Mouse (Mus musculus) naive thymus-derived CD4-positive, alpha-beta T cell, adult 2 months (primary cell): ENCODE data around the gene Slc24a2.
A peak's percentile ranks its signal among the peaks of the same experiment; 100 is the strongest.

Experiments
- DNase-seq: peaks from one replicate; pipeline ENCODE4 v3.0.0-alpha.2; 2011; ENCODE audit warnings: low read depth

Gene Slc24a2

DNA sequence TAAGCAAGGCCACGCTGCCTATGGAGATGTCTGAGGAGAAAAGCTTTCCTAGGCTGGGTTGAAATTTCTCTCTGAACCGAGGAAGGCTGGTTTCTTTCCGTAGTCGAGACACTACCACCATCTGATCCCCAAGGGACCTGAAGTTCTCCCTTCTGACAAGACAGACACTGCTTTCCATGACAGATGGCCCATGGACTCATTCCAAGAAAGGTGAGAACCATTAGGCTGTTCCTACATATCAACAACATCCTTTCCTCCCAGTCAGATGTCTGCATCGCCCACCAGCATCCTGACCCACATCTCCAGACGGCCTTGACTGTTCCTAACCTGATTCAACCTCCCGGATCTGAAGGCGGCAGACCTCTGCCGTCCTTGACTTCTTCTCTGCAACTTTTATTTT lies 187.0 kb downstream of the Slc24a2 start:
- DNase-seq = no peak

DNA sequence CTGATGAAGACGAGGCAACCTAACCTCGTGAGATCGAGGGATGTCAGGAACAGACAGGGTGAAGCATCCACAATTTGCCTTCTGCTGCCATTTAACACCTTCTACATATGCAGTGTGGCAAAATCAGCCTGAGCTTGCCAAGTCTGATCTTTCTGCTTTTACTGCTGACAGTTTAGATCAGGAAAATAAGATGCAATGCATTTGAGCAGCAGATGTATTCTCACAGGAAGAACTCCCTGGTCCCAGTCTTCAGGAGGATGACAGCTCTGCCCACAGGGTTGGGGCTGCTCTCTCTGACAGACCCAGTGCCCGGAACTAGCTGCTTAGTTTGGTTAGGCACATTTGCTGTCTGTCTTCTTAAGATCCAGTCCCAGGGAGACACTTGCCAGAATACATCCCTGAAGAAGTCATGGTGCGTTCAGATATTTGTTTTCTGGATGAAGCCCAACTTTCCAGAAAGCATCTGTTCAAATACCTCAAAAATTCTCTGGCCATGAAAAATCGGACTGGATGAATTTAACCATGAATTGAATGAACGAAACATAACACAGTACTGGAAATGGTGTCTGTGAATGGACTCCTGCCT lies 188.8 kb downstream of the Slc24a2 start:
- no peak for DNase-seq

DNA sequence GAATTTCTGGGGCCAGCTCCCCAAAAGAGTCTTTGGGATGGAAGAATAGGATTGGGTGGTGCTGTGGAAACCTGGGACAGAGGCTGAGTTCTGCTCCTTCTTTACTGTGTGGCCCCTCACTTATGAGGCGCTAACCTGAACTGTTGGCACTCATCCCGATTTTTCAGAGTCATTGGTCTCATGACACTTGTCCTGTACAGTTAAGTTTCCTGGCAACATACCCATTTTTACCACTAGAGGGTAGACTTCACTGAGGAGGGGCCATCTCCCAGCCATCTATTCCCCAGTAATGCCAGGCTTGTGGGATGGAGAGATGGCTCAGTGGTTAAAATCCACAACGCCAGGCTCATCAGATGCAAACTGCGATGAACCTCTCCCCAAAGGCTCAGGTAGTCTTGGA lies 192.7 kb downstream of the Slc24a2 start:
- DNase-seq = no peak

DNA sequence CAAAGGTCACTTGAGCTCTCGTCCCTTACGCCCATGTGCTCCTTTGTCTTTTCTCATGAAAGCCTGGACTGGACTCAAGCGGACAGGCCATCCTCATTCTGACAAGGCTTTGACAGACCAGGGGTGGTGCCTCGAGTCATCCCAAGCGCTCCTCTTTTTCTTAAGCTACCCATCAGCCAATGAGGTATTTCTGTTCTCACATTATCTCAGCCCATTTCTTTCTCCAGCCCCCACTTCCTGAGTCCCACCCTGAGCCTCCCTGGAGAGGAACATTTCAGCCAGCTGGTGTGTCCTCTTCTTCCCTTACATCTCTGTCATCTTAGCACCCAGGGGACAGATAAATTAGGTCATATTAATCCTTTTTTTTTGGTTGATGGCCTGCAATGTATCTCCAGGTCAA lies 193.8 kb downstream of the Slc24a2 start:
- DNase-seq = no peak

DNA sequence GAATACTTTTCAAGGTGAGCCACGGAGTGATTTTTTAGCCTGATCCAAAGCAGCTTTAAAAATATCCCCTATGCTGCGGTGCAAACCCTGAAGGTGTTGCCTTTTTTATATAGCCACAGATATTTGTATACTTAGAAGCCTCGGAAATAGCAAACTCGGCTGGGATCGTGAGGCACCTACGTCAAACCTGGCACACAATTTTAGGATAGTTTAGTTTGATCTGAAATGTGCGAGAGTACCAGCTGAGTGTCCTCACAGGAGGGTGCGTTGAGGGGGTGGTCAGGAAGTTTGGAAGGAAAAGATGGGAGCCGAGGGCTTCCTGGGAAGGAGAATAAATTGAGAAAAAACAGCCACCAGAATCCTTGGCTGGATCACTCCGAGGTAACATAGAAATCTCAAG lies 194.6 kb downstream of the Slc24a2 start:
- DNase-seq = no peak

DNA sequence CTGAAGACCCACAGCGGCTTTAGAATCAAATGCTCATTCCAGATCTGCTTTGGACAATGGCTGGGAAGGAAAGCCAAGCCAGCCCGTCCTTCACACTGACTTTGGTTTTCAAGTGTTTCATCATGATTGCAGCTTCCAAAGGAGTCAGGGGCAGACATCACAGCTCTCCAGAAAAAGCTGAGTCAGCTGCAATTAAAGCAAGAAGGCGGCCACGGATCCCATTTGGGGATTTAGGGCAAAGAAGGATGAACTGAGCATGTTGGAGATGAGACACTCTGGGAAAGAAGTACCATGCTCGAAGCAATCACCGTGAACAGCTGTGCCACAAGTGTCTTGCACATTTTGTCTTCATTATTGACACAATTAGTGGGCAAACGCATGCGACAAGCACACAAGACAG lies 197.6 kb downstream of the Slc24a2 start:
- DNase-seq = no peak

DNA sequence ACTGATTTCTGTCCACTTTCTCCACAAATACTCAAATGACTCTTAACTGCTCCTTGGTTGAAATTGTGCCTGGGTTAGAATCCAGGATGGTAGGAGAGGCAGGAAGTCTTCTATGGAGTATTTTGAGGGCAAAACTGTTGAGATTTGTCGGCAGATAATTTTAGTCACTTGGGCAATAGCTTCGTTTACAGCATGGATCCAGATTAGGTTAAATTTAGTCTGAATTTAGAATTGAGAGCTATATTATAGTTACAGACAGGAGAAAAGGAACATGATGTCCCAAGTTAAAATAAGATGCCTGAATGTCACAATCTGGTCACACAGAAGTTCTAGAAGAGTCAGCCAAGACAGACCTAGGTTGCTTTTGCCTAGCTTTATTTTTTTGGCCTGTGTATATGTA lies 199.2 kb downstream of the Slc24a2 start:
- no peak for DNase-seq

DNA sequence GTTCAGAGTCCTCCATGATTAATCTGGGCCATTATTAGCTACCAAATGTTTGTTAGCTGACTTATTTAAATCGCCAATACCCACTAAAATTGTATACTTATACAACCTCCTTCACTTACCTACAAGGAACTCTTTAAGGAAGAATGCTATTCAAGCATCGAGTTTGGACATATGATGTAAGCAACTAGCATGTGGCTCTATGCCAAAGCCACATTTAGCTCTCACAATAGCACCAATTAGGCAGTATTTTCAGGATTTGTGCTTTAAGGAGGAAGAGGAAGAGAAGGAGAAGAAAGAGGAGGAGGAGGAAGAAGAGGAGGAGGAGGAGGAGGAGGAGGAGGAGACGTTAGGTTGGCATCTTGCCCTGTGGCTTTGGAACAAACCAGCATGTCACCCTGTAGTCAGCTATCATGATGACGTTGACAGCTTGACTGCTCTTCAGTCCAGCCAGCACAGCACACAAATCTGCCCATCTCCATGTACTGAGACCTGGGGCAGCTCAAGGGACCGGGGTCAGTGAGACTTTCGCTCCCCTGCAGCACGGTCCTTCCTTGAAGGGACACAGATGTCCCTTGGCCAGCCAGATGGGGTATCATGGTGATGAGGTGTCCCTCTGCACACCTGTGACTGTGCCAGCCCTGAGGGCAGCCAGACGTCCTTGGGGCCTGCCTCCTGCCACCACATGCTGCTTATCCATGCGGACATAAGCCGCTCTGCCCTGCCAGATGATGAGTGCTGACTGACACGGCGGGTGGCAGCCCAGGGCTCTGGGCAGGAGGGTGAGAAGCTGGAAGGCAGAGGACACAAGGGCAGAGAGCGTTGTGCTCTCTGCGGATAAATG lies 203.7 kb downstream of the Slc24a2 start:
- no peak for DNase-seq

DNA sequence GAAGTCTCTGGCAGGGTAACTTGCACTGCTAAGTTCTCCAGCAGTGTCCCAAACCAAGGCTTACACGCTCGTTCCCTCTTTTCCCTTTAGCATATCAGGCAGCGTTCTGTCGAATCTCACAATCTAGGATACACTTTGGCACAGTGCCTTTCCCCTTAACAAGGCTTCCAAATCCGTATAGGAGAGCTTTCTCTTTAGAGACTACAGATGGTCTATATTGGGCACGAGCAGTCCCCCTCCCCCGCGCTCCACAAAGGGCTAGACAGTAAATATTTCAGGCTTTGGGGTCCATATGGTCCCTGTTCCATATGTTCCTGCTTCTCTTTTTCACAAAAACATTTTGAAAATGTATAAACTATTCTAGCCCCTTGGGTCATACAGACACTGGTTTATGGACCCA lies 205.7 kb downstream of the Slc24a2 start:
- DNase-seq = no peak

DNA sequence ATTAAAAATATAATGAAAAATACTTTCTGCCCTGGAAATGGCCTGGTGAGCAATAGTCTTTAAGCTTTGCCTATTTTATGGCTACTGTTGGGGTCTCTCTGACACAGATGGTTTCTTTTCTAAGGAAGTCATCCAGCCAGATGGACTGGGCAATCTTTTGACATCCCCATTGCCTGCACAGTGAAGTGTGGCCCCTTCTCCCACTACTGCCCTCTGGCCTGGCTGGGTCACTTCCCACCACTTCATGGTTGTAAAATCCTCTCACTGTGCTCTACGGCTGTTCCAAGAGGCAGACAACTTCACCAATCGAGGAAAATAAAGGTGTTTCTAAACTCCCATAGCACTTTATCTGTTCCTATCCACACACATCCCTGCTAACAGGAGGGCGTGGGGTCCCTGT lies 208.7 kb downstream of the Slc24a2 start:
- no peak for DNase-seq

DNA sequence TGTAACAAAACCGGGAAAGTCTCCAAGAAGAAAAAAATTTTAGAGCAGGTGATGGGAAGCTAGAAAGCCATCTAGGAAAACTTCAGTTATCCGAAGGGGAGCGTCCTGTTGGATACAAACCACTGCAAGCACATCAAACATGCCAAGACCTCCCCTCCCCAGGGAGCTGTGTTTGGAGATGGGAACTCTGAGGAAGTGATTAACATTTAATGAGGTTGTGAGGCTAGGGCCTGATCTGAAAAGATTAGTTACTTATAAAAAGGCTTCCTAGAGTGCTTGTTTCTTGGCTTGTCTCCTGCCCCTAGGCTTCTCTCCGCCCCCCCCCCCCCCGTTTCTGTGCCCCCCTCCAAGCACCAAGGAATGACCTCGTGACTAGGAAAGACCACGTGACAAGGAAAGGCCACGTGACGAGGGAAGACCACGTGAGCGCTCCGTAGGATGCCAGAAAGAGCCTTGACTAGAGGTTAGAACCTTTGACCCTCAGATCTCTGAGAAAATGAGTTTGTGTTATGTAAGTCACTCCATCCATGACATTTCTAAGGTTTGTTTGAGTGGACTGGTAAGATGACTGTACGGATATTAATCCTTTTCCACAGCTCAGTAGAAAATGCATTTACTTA lies 210.7 kb downstream of the Slc24a2 start:
- no peak for DNase-seq

DNA sequence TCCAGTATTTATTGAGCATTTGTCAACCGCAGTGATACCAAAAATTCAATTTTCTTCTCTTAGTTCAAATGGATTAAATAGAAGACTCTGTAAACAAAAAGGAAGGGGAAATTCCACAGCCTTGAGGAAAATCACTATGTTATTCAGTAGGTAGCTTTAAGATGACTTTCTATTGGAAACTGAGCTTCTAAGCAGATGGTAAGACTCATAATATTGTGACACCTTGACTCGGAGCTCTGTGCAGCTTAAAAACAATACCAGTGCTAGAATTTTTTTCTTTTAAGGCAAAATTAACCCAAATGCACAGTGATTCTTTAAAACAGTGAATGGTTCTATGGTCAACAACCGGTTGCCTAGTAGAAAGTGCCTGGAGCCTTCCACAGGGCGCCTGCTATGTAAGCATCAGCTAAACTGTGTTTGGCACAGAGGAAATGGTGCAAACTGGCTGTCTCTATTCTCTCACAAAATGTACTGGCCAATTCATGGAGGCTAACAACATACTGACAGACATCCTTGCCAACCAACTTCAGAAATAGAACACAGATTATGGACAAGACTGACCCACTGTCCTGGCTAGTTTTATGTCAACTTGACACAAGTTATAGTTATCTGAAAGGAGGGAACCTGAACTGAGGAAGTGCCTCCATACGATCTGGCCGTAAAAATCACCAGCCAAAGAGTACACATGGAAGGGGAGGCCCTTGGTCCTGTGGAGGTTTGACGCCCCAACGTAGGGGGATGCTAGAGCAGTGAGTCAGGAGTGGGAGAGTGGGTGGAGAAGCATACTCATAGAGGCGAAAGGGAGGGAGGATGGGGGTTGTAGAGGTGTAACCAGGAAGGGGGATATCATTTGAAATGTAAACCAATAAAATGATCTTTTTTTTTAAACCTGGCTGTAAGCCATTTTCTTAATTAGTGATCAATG lies 211.9 kb downstream of the Slc24a2 start:
- DNase-seq = no peak

DNA sequence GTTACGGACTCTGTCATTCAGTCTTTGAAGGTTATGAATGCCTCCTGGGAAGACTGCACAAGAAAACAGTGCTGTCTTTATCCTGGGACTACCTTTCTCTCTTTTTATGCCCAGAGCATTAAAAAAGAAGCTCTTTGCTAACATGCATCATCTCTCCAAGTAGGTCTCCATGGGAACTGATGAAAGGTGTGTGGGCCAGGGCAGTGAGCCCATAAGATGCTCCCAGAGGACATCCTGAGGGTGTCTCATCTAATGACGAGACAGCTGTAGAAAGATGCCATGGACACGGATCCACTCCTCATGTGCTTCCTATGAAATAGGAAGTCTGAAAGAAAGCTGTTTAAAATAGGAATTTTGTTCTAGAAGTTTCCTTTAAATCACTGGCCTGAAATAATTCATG lies 212.8 kb downstream of the Slc24a2 start:
- no peak for DNase-seq

DNA sequence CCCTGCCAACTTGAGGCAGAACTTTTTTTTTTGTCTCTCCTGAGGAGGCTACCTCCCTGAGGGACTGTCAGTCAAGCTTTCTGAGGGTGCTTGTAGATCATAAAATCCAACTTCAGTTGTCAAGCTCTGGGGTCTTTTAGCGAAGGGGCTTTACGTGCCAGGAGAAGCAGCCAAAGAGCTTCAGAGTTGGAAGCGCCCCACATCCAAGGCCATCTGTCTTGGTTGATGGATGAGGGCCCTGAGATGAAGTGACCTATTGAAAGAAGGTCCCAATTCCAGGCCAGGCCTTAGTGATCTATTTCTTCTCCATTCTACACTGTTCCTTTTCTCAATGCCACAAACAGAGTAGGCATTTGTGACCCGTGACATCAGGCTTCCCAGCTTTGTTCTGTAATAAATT lies 214.5 kb downstream of the Slc24a2 start:
- no peak for DNase-seq

DNA sequence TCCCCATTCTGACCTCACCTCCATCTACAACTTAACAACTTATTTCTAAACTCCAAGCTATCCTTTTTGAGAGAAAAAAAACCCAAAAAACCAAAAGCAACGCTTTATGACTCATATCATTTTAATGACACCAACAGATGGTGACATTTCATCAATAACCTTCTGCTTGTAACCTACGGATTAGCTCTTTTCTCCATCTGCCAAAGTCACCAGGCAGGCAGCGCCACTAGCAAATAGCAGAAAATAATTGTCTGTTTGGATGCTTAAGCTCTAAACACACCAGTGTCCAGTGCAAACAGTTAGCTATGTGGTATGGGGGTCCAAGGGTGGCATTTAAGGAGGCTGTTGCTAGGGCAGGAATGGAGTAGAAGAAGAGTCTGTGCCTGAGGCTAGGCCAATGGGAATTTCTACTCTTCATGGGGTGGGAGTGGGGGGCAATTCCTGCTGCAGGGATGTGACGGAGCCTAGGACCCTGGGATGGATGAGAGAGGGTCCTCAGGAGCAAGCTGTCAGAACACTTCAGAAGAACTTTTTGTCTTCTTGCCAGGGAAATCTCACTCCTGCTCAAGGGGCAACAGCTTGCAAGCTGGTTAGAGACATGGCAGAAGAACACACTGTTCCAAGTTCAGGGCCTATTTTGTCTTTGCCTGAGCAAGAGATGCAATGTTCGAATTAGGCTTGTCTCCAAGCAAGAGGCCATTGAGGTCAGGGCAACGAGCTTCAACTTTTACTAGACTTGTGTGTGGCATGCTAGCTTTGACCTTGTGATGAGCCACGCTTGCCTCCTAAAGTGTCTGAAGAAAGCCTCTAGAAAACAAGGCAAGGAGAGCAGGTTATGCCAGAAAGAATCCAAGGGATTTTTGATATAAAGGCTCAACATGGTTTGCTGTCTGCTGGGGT lies 216.3 kb downstream of the Slc24a2 start:
- no peak for DNase-seq

DNA sequence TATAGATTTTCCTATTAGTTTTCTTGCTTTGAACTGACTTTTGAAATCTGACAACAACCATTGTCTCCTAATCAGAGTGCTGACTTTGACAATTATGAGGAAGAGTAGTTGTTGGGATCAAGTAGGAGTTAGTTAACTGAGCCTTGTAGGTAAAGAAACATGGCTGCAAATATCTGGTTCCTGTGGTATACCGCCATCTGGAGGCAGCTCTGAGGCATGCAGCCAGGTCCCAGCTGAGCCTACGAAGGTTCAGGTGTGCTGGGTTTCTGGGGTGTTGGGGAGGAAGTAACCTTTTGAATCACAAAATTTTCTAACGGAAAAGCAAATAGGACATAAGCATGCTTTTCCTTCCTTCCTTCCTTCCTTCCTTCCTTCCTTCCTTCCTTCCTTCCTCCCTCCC lies 237.8 kb downstream of the Slc24a2 start:
- DNase-seq = no peak

DNA sequence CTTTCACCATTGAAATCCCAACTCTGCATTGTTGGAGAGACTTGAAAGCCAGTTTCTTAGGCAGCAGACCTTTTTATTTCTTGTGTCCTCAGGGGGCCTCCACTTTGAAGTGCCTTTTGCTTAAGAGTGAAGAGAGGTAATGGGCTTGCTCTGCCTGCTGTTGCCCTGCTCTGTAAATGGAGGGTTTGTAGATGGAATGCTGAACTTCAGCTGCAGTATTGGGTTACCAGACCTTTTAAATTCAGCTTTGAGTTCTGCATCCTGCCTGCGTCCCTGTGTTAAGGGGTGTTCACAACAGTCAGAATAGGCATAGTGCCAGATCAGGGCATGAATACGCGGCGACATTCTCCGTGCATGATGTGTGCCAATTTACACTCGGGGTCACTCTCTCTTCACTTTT lies 241.0 kb downstream of the Slc24a2 start:
- DNase-seq = no peak

DNA sequence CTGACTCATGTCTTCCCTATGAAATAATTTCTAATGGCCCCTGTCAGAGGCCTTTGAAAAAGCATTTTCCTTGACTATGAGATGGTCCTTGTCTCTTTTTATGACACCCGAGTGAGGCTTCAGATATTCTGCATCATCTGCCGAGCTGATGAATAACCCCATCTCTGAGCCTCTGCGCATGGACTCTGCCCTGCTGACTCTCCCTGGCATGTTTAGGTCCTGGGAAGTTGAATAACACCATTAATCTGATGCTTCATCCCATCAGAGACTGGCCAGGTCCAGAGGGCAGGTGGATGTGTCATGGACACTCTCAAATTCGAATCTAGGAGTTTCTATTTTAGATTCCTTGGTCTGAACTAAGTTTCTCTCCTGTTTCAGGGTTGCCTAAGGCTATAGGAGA lies 242.4 kb downstream of the Slc24a2 start:
- DNase-seq = no peak

DNA sequence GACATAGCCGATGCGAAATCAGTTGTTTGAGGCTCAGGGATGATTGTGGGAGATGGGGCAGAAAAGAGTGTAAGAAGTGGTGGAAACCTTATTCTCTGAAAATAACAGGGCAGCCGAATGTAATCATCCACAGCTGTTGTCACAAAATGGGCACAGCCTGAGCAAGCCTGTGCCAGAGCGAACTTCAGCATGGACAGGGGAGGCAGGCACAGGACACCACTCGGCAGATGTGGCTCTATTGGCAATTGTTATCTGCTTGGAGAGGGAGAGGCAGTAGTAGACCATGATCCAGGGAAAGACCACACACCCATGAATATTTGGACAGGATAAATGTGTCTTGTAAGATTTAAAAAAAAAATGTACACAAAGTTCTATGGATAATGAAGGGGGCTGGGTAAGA lies 253.0 kb downstream of the Slc24a2 start:
- DNase-seq = no peak

DNA sequence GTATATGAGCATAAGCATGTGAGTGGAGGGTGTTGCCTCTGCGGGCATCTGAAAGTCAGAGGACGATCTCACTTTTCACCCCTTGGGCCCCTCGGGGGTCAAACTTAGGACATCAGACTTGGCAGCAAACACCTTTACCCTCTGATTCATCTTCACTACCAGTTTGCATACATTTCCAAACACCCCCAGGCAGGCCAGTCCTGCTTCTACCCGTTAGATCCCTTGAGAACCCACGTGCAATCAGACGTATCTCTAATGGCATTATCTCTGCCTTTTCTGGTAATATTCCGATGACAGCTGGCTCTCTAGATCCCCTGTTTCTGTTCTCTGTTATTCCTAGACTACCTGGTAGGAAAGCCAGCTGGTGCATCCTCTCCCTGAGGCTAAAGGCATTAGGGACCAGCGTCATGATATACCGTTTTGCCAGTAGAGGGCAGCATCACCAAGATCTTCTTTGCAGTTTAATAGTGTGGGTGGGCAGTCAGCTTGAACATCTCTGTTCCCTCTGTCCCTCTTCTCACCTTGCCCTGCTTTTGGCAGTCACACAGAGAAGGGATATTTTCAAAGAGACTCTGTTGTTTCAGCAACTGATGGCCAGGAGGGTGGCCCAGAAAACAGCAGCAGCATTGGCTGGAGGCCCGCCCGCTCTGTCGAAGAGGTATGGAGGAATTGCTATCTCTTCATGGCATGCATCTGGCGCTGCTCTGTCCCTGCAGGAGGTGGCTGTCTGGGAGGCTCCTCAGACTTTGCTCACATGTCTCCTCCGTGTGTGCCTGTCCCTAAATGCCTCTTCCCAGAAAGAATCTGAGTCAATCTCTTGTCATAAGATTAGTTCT lies 272.5 kb downstream of the Slc24a2 start:
- DNase-seq = peak; percentile 32
